Mouse (Mus musculus) forebrain, embryonic 12.5 days (tissue): ENCODE measurements around the gene Gm10271. TPM values are rescaled to one million over a fixed set of nuclear protein-coding genes. Genes with fewer than 3 reads are reported as not detected.
A peak's percentile ranks its signal among the peaks of the same experiment; 100 is the strongest.

Experiments
- ATAC-seq: fragments of 200-750 bp; cut with Nextera tagmentation; 2 replicates; pipeline ENCODE4 v1.8.0; 2017; ENCODE audit warnings: moderate TSS enrichment; ENCODE audit not compliant: low FRiP score
- H3K27ac ChIP-seq: fragments of 300-500 bp; sonication (generic); 2 replicates; pipeline ENCODE4 v1.5.1; 2016; ENCODE audit warnings: mild to moderate bottlenecking
- H3K27me3 ChIP-seq: fragments of 300-500 bp; sonication (generic); 2 replicates; pipeline ENCODE4 v1.6.1; 2016; ENCODE audit warnings: mild to moderate bottlenecking
- H3K36me3 ChIP-seq: fragments of 300-500 bp; sonication (generic); replicated peaks from 2 replicates; pipeline ENCODE4 v1.6.1; 2016; ENCODE audit warnings: mild to moderate bottlenecking
- H3K4me1 ChIP-seq: fragments of 300-500 bp; sonication (generic); 2 replicates; pipeline ENCODE4 v1.6.1; 2016
- H3K4me2 ChIP-seq: fragments of 300-500 bp; sonication (generic); 2 replicates; pipeline ENCODE4 v1.6.1; 2016; ENCODE audit warnings: mild to moderate bottlenecking, moderate library complexity
- H3K4me3 ChIP-seq: fragments of 300-500 bp; sonication (generic); replicated peaks from 2 replicates; pipeline ENCODE4 v1.5.1; 2016; ENCODE audit warnings: mild to moderate bottlenecking
- H3K9ac ChIP-seq: fragments of 300-500 bp; sonication (generic); 2 replicates; pipeline ENCODE4 v1.6.1; 2016; ENCODE audit warnings: mild to moderate bottlenecking
- H3K9me3 ChIP-seq: fragments of 300-500 bp; sonication (generic); 2 replicates; pipeline ENCODE4 v1.6.1; 2016
- WGBS: fragments of 180-500 bp; shearing (Covaris S2); methylation state at CpG from one replicate; pipeline ENCODE4 v1.1.7; 2016; 5-methylcytosine and 5-hydroxymethylcytosine counted together
- polyA plus RNA-seq: library from polyadenylated mRNA; unstranded; fragments of >200 nt; fragmentation: Nextera tagmentation; extraction: Ambion mirVana; gene quantifications from 2 replicates; pipeline ENCODE4 v1.2.1, GENCODE M21; 2016

Gm10271 gene
- polyA plus RNA-seq, 1 experiment from 2014 or later: not detected

GRCm38 (mm10) chr10:116966065-116966464, 6.3 kb downstream of the Gm10271 start:
- Histone ChIP-seq H3K4me1 (no peaks in the 10 kb centered on the region), H3K9me3 (no peaks in the 10 kb centered on the region), H3K4me2 (no peak overlapping the region), H3K9ac (no peak overlapping the region), H3K36me3 (no peaks in the 10 kb centered on the region), H3K4me3 (no peak overlapping the region), H3K27ac (no peak overlapping the region), H3K27me3 (no peaks in the 10 kb centered on the region)
- WGBS: 85% methylated on average over 6 of the region's 6 CpGs
- no peak for ATAC-seq

DNA sequence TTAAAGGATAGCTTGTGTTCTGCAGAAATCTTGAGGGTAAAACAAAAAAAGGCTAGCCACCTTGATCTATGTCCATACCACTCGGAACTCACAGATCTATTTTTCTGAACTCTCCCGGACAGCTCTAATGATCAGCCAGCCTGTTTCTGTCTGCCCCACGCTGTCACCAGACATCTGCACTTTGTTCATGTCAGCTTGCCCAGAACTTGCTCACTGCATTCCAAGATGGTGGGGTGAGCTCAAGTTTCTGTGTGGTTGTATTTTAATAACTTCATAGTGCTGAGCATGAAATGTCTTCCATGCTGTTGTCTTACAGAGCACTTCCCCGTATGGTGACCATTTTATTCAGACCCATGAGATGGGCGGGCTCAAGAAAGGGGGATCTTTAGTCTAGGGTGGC, 7.1 kb downstream of the Gm10271 start:
- H3K36me3 ChIP-seq: no peaks in the 10 kb centered on the region
- H3K9ac ChIP-seq: no peak overlapping the region
- H3K4me1 ChIP-seq: no peaks in the 10 kb centered on the region
- H3K27ac ChIP-seq: no peak overlapping the region
- no peak for ATAC-seq
- 76% methylated on average over 5 of the region's 5 CpGs for WGBS
- no peak overlapping the region for H3K4me3 ChIP-seq
- H3K9me3 ChIP-seq: no peaks in the 10 kb centered on the region
- H3K4me2 ChIP-seq: no peak overlapping the region
- no peaks in the 10 kb centered on the region for H3K27me3 ChIP-seq

- H3K9me3 ChIP-seq: no peaks in the 10 kb centered on the region
- no peaks in the 10 kb centered on the region for H3K27me3 ChIP-seq
- H3K4me2 ChIP-seq: no peak overlapping the region
- H3K4me3 ChIP-seq: no peak overlapping the region
- no peak for ATAC-seq
- no peaks in the 10 kb centered on the region for H3K36me3 ChIP-seq
- WGBS: 87% methylated on average over 4 of the region's 4 CpGs
- no peaks in the 10 kb centered on the region for H3K4me1 ChIP-seq
- no peak overlapping the region for H3K27ac ChIP-seq
- no peak overlapping the region for H3K9ac ChIP-seq
These were observed 7.8 kb downstream of the Gm10271 start for GRCm38 (mm10) chr10:116964571-116964970.

DNA sequence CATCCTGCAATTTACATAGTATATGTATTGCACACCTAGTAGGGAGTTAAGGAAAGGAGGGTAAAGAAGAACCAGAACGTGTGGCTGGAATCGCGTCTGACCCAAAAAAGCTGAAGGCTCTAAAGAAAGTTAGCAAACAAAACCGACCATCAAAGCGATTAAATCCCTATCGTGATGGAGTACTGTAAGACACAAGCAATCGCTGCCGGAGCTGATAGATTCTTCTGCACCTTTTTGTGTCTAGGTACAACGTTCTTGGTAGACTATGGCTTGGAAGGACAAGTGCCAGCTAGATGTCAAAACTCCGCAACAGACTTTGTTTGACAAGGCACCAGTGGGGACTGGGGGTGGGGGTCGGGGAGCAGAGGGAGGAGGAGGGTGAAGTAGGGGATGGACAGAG, 8.3 kb downstream of the Gm10271 start:
- H3K4me3 ChIP-seq: no peak overlapping the region
- no peak overlapping the region for H3K9ac ChIP-seq
- no peaks in the 10 kb centered on the region for H3K27me3 ChIP-seq
- no peaks in the 10 kb centered on the region for H3K9me3 ChIP-seq
- no peaks in the 10 kb centered on the region for H3K4me1 ChIP-seq
- ATAC-seq: no peak
- no peaks in the 10 kb centered on the region for H3K36me3 ChIP-seq
- no peak overlapping the region for H3K4me2 ChIP-seq
- H3K27ac ChIP-seq: no peak overlapping the region
- 86% methylated on average over 11 of the region's 11 CpGs for WGBS

- H3K4me1 ChIP-seq: no peaks in the 10 kb centered on the region
- 54% methylated on average over 17 of the region's 17 CpGs for WGBS
- H3K4me3 ChIP-seq: no peak overlapping the region
- no peak overlapping the region for H3K4me2 ChIP-seq
- H3K9ac ChIP-seq: no peak overlapping the region
- no peaks in the 10 kb centered on the region for H3K36me3 ChIP-seq
- no peak overlapping the region for H3K27ac ChIP-seq
- no peaks in the 10 kb centered on the region for H3K9me3 ChIP-seq
- no peaks in the 10 kb centered on the region for H3K27me3 ChIP-seq
- ATAC-seq: no peak
These were observed 9.6 kb downstream of the Gm10271 start for GRCm38 (mm10) chr10:116962803-116963202.

- 84% methylated on average over 14 of the region's 14 CpGs for WGBS
- no peak for ATAC-seq
- H3K27me3 ChIP-seq: no peaks in the 10 kb centered on the region
These were observed 10.3 kb downstream of the Gm10271 start for GRCm38 (mm10) chr10:116962152-116962551.

GRCm38 (mm10) chr10:116957867-116958551, 14.4 kb downstream of the Gm10271 start:
- Histone ChIP-seq H3K27me3 (no peaks in the 10 kb centered on the region), H3K9ac (no peak overlapping the region)
- 57% methylated on average over 5 of the region's 5 CpGs for WGBS

More at GRCm38 (mm10) chr10:116962152-116962551, 10.3 kb downstream of the Gm10271 start:
- no peak overlapping the region for H3K4me3 ChIP-seq
- no peaks in the 10 kb centered on the region for H3K36me3 ChIP-seq
- H3K9ac ChIP-seq: no peak overlapping the region
- no peak overlapping the region for H3K4me2 ChIP-seq
- H3K27ac ChIP-seq: no peak overlapping the region
- H3K9me3 ChIP-seq: no peaks in the 10 kb centered on the region
- no peaks in the 10 kb centered on the region for H3K4me1 ChIP-seq

DNA sequence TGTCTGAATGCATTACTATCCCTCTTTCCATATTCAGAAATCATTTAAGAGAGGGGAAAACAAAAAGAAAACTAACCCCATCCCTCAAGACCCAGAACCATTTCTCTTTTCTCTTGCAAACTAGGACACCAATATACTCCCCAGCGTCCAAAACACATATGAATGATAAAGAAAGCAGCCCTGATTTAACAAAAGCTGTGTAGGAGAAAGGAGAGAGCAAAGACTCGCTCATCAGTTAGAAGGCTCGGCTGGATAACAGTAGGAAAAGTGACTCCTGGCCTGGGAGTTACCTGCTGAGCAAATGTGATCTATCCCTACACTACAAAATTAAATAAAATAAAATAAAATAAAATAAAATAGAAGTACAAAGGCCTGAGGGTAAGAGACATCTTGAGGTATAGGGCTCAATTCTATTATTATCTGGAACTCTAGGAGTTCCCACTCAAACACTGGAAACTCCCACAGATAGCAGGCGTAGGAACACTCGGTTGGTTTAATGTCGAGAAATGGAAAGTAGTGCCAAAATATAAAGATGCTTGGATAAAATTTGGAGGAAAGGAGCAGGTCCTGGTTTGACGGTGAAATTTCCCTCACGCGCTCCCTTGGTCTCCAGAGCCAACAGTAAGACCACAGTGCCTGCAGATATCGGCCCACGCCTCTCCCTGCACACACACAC, 15.8 kb downstream of the Gm10271 start:
- Histone ChIP-seq H3K4me2 (no peak overlapping the region), H3K9ac (no peak overlapping the region), H3K27ac (no peak overlapping the region), H3K36me3 (no peaks in the 10 kb centered on the region), H3K9me3 (no peaks in the 10 kb centered on the region), H3K4me3 (no peak overlapping the region), H3K4me1 (no peaks in the 10 kb centered on the region), H3K27me3 (no peaks in the 10 kb centered on the region)
- no peak for ATAC-seq
- WGBS: 87% methylated on average over 11 of the region's 11 CpGs

More at GRCm38 (mm10) chr10:116957867-116958551, 14.4 kb downstream of the Gm10271 start:
- no peak overlapping the region for H3K27ac ChIP-seq
- ATAC-seq: no peak
- no peaks in the 10 kb centered on the region for H3K36me3 ChIP-seq
- no peaks in the 10 kb centered on the region for H3K4me1 ChIP-seq
- no peak overlapping the region for H3K4me2 ChIP-seq
- H3K9me3 ChIP-seq: no peaks in the 10 kb centered on the region
- H3K4me3 ChIP-seq: no peak overlapping the region

DNA sequence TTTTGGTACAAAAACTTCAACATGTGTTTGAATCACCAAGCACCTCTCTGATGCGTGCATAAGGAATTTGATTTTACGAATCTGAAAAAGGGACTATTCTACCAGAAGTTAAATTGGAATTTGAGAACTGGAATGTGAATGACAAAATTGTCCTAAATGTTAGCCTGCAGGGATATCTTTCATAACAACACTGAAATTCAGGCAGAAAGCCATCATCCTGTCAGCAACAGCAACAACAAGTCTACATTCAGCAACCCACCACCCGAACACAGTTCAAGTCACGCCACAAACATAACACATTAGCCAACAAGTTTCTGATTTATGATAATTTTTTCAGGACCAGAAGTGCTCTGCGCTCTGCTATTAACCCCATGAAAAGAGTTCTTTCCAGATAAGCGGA, 17.2 kb downstream of the Gm10271 start:
- ATAC-seq: no peak
- WGBS: 91% methylated on average over 6 of the region's 6 CpGs
- Histone ChIP-seq H3K27ac (no peak overlapping the region), H3K4me1 (peaks cover 5% of the 10 kb centered on the region; the same call in 1 of the 2 replicates), H3K9ac (no peak overlapping the region), H3K27me3 (no peaks in the 10 kb centered on the region), H3K4me2 (no peak overlapping the region), H3K4me3 (no peak overlapping the region), H3K9me3 (no peaks in the 10 kb centered on the region), H3K36me3 (no peaks in the 10 kb centered on the region)

DNA sequence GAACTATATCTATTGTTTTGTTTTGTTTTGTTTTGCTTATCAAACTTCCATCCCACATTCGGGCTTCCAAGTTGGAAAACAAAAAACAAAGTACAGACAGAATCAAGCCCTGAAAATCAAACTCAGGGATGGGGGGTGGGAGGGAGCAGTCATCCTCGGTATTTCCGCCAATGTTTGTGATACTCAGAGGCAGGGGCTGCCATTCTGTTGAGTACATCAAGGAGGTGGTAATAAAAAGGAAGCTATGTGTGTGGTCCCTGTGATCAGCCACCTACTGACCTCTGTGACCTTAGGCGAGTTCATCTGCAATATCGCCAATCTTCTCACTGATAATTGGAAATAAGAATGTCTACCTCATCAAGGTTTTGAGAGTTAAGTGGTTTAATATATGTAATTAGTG, 21.5 kb downstream of the Gm10271 start:
- H3K27me3 ChIP-seq: no peaks in the 10 kb centered on the region
- no peak overlapping the region for H3K9ac ChIP-seq
- 32% methylated on average over 5 of the region's 5 CpGs for WGBS
- no peaks in the 10 kb centered on the region for H3K9me3 ChIP-seq
- peak overlapping the region; percentile 82 for H3K4me3 ChIP-seq
- no peak; the same call in 1 of the 2 replicates for ATAC-seq
- H3K4me1 ChIP-seq: peaks cover 18% of the 10 kb centered on the region
- H3K4me2 ChIP-seq: peak overlapping the region; percentile 68
- no peaks in the 10 kb centered on the region for H3K36me3 ChIP-seq
- no peak overlapping the region for H3K27ac ChIP-seq

DNA sequence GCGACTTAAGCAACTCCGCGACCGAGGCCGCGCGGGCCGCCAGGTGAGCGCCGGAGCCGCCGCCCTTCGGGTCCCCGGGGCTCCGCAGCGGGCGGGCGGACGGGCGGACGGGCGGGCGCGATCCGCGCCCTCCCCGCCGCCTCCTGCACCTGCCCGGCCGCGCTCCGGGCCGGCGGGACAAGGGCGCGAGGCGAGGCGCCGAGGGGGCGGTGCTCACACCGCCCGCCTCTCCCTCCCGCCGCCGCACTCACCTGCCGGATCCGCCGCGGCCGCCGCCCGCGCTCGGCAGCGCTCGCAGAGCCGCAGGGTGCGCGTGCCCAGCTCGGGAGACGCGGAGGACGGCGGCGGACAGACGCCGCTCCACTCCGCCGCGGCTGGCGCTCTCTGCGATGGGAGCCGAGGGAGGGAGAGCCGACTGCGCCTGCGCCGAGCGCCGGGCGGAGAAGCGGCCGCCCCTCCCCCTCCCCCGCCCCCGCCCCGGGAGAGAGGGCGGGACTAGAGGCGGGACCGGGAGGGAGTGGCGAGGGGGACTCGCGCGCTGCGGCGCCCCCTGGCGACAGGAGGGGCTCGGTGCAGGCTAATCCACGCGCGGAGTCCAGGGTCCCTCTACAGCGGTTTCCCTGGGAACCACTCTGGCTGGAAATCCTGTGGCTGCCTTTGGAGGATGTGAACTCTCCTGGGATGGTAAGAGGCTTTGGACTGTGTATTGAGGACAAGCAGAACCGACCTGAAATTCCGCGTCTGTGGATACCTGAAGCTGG, 22.2 kb downstream of the Gm10271 start, which contains the start of gene Rab3ip:
Gene Rab3ip (minus strand): TSS at position 761 of the 761 bp plus-strand sequence.
- Histone ChIP-seq H3K4me1 (peaks cover 18% of the 10 kb centered on the region), H3K27ac (peak within 1 kb of the TSS; percentile 95), H3K9ac (peak within 1 kb of the TSS; percentile 86), H3K36me3 (no peaks in the 10 kb centered on the region), H3K4me3 (peak within 1 kb of the TSS; percentile 82), H3K27me3 (no peaks in the 10 kb centered on the region), H3K9me3 (no peaks in the 10 kb centered on the region), H3K4me2 (peak within 1 kb of the TSS; percentile 68)
- 1% methylated on average over 60 of the region's 103 CpGs for WGBS
- peak; percentile 94 for ATAC-seq
